Mouse (Mus musculus) erythroblast, embryonic 14.5 days (primary cell): ENCODE measurements around the gene Kcna1.

Experiments
- GATA1 ChIP-seq: IDR thresholded peaks from 2 replicates; pipeline ENCODE4 v1.6.1; 2012; ENCODE audit warnings: low read length, inconsistent platforms, mixed read lengths
- TAL1 ChIP-seq: IDR thresholded peaks from 3 replicates; pipeline ENCODE4 v1.6.1; 2012; ENCODE audit warnings: low read length, inconsistent platforms, mixed read lengths

DNA sequence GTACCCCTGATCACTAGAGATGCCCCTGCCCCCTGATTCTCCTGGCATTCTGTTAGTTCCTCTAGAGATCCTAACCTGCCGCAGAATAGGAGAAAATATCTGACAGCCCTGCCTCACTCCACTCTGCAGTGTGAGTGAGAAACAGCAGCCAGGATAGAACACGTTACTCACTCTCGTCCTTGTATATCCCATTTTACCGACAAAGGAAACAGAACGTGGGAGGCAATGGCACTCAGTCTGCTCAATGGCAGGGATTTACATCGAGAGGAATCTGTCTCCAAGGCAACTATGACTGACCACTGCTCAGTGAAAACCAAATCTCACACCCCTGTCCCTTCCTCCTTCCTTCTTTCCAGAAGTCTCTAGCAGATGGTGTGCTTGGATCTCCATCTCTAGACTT, 19.9 kb upstream of the Kcna1 start:
- no peak for TF ChIP-seq TAL1
- no peak for TF ChIP-seq GATA1
